Mouse (Mus musculus) fat pad, adult 2 months (tissue): ENCODE data around the gene Olfr488.
"Not testable (repeated sequence)": the region's sequence is repeated elsewhere in the genome, so short reads cannot be mapped to it uniquely, and the experiment has no call there.

Experiments used
- DNase-seq: peaks from one replicate; pipeline ENCODE4 v3.0.0-alpha.2; 2011; ENCODE audit warnings: low read depth, low spot score; ENCODE audit errors: extremely low read depth

Olfr488 gene

GRCm38 (mm10) chr7:108258247-108258646 is at the start of gene Olfr488:
Gene Olfr488 (minus strand): TSS chr7:108258347.
- DNase-seq, result no peak

GRCm38 (mm10) chr7:108288834-108289233 is 30.7 kb upstream of the Olfr488 start, which contains the start of gene Olfr490:
Gene Olfr490 (minus strand): TSS chr7:108288934.
- no peak for DNase-seq

- no peak for DNase-seq
Observed at GRCm38 (mm10) chr7:108233551-108233950, 24.6 kb downstream of the Olfr488 start.

- DNase-seq, result not testable (repeated sequence)
Observed at GRCm38 (mm10) chr7:108214536-108214935, 43.6 kb downstream of the Olfr488 start, which contains the start of gene Olfr487. Gene Olfr487 (minus strand): TSS chr7:108214636.
